ENCODE assay signal across 9 mouse cellular contexts in genomic region chr11:78832816-78833314, GRCm38 (mm10). TPM values are rescaled to one million over a fixed set of nuclear protein-coding genes. Genes with fewer than 3 reads are reported as not detected.
DNase-seq lines count a peak whose midpoint lies in the region; ATAC-seq and TF ChIP-seq lines count a peak whose summit lies in the region.
"Had no signal": no experiment of that assay in that cellular context is flagged by ENCODE, and none has a peak within 500 bp of the region (broad histone marks: within the 10 kb centered on the region; RNA-seq: fewer than 3 reads in every experiment).

No protein-coding gene starts in this region.

- ATAC-seq in forebrain, embryonic 12.5 days (ENCODE audit: low FRiP score) = no peak
- peak; percentile 41 for ATAC-seq in megakaryocyte, adult 5-6 weeks (ENCODE audit: poor library complexity, severe bottlenecking)
- no peak for ATAC-seq in midbrain, embryonic 11.5 days (ENCODE audit: low FRiP score)

- no peak overlapping the region for H3K4me2 ChIP-seq in forebrain, embryonic 12.5 days
- no peak overlapping the region for H3K4me2 ChIP-seq in midbrain, embryonic 11.5 days
- H3K4me2 ChIP-seq: neural tube, embryonic 12.5 days had no signal

- H3K27me3 ChIP-seq in forebrain, embryonic 10.5 days (ENCODE audit: poor library complexity, severe bottlenecking) = peaks cover 6% of the 10 kb centered on the region; the same call in 1 of the 2 replicates
- no peaks in the 10 kb centered on the region for H3K27me3 ChIP-seq in forebrain, embryonic 12.5 days
- no peaks in the 10 kb centered on the region for H3K27me3 ChIP-seq in heart, adult 2 months (ENCODE audit: control insufficient read depth, insufficient read depth, low read length)
- H3K27me3 ChIP-seq in midbrain, embryonic 11.5 days (ENCODE audit: control insufficient read depth, insufficient read depth, low read length) = no peaks in the 10 kb centered on the region
- H3K27me3 ChIP-seq: neural tube, embryonic 12.5 days had no signal

- H3K79me2 ChIP-seq in heart, adult 2 months (replicated peaks; ENCODE audit: control insufficient read depth, insufficient read depth, low read length) = no peaks in the 10 kb centered on the region

- H3K4me3 ChIP-seq in forebrain, embryonic 10.5 days = no peak overlapping the region
- H3K4me3 ChIP-seq in forebrain, embryonic 12.5 days (replicated peaks) = no peak overlapping the region
- H3K4me3 ChIP-seq in heart, adult 2 months = no peak overlapping the region
- H3K4me3 ChIP-seq in midbrain, embryonic 11.5 days (ENCODE audit: low read depth, low read length) = no peak overlapping the region
- H3K4me3 ChIP-seq: neural tube, embryonic 12.5 days had no signal

- intact Hi-C loops in heart, adult 2 months (cut with DNase I) = no loop called here

- 0 out of 2 replicates have a peak overlapping the region, but pooled peaks have one; percentile 21 for H3K27ac ChIP-seq in forebrain, embryonic 10.5 days
- no peak overlapping the region for H3K27ac ChIP-seq in forebrain, embryonic 12.5 days
- no peak overlapping the region; the same call in 1 of the 2 replicates for H3K27ac ChIP-seq in heart, adult 2 months
- no peak overlapping the region; the same call in 1 of the 2 replicates for H3K27ac ChIP-seq in midbrain, embryonic 11.5 days (ENCODE audit: low read depth, low read length)
- H3K27ac ChIP-seq: neural tube, embryonic 12.5 days had no signal

- no peaks in the 10 kb centered on the region for H3K36me3 ChIP-seq in forebrain, embryonic 10.5 days (replicated peaks)
- H3K36me3 ChIP-seq in forebrain, embryonic 12.5 days (replicated peaks) = no peaks in the 10 kb centered on the region
- no peaks in the 10 kb centered on the region for H3K36me3 ChIP-seq in heart, adult 2 months (ENCODE audit: control insufficient read depth, insufficient read depth, low read length)
- no peaks in the 10 kb centered on the region for H3K36me3 ChIP-seq in midbrain, embryonic 11.5 days (ENCODE audit: control insufficient read depth, insufficient read depth, low read length)
- H3K36me3 ChIP-seq: neural tube, embryonic 12.5 days had no signal

- peak; percentile 53; the same call in 1 of the 2 replicates for TF ChIP-seq EP300 in heart, adult 2 months (IDR thresholded peaks at IDR 0.05; ENCODE audit: insufficient read depth, low read depth, low read length)

- no peak for TF ChIP-seq CTCF in heart, adult 2 months (IDR thresholded peaks at IDR 0.05)

- H3K4me1 ChIP-seq in forebrain, embryonic 10.5 days = peaks cover 51% of the 10 kb centered on the region
- peaks cover 10% of the 10 kb centered on the region for H3K4me1 ChIP-seq in forebrain, embryonic 12.5 days
- peaks cover 7% of the 10 kb centered on the region for H3K4me1 ChIP-seq in heart, adult 2 months (ENCODE audit: control insufficient read depth, insufficient read depth, low read length)
- H3K4me1 ChIP-seq in midbrain, embryonic 11.5 days (ENCODE audit: control insufficient read depth, insufficient read depth, low read length) = peaks cover 11% of the 10 kb centered on the region

- DNase-seq in forebrain, embryonic 10.5 days (ENCODE audit: extremely low spot score, low spot score) = no peak
- DNase-seq in adrenal gland, adult 18-20 months (ENCODE audit: low spot score in 2 of 2) = peak; percentile 60
- DNase-seq in heart, adult 2 months = peak; percentile 68 to 76
- DNase-seq in kidney, postnatal 14 days = peak; percentile 51
- no peak for DNase-seq in midbrain, embryonic 11.5 days (ENCODE audit: low spot score, missing footprints)
- no peak for DNase-seq in layer of hippocampus, postnatal 36 days

- H3K9me3 ChIP-seq in forebrain, embryonic 10.5 days = no peaks in the 10 kb centered on the region
- no peaks in the 10 kb centered on the region for H3K9me3 ChIP-seq in forebrain, embryonic 12.5 days
- no peaks in the 10 kb centered on the region for H3K9me3 ChIP-seq in midbrain, embryonic 11.5 days (ENCODE audit: control insufficient read depth, low read length)
- H3K9me3 ChIP-seq: neural tube, embryonic 12.5 days had no signal

- no peak overlapping the region for H3K9ac ChIP-seq in forebrain, embryonic 12.5 days
- no peak overlapping the region for H3K9ac ChIP-seq in heart, adult 2 months (ENCODE audit: low read depth, low read length)
- H3K9ac ChIP-seq in midbrain, embryonic 11.5 days (ENCODE audit: low read length) = no peak overlapping the region
- H3K9ac ChIP-seq: neural tube, embryonic 12.5 days had no signal

- 82% methylated on average over 13 of the region's 13 CpGs for WGBS in forebrain, embryonic 10.5 days
- 83% methylated on average over 13 of the region's 13 CpGs for WGBS in forebrain, embryonic 12.5 days
- 10% methylated on average over 13 of the region's 13 CpGs for WGBS in heart, adult 2 months
- WGBS in midbrain, embryonic 11.5 days = 77% methylated on average over 13 of the region's 13 CpGs

- TF ChIP-seq POLR2A in heart, adult 2 months (IDR thresholded peaks at IDR 0.05; ENCODE audit: insufficient read depth, low read depth, low read length) = peak; percentile 40; the same call in 1 of the 2 replicates

RNA-seq across cellular contexts. Expression of gene Lyrm9, which starts 6.5 kb away (rescaled TPM):
- polyA plus RNA-seq in forebrain, embryonic 10.5 days (2016; fragmentation: Nextera tagmentation; extraction: Ambion mirVana) = 23.4 and 26.2 TPM in 2 replicates
- polyA plus RNA-seq in forebrain, embryonic 12.5 days (2016; fragmentation: Nextera tagmentation; extraction: Ambion mirVana) = 24.8 and 26.0 TPM in 2 replicates
- total RNA-seq in adrenal gland, adult 18-20 months (2021) = 10 to 100 TPM; 26.4 to 36.8 TPM
- total RNA-seq in heart, adult 2 months (2021) = 10 to 100 TPM; 35.4 to 37.1 TPM
- polyA plus RNA-seq in heart, adult 2 months (2012; rRNA removed) = 40.4 and 45.3 TPM in 2 replicates
- 1.4 and 6.4 TPM in 2 replicates for total RNA-seq in megakaryocyte, adult 5-6 weeks (2015)
- total RNA-seq in megakaryocyte, adult 5-6 weeks (2017) = 29.1 and 31.6 TPM in 2 replicates
- 15.4 and 15.9 TPM in 2 replicates for polyA plus RNA-seq in midbrain, embryonic 11.5 days (2014; fragmentation: Nextera tagmentation; extraction: Ambion mirVana)
- total RNA-seq in layer of hippocampus, postnatal 36 days (2021) = 10 to 100 TPM; 14.9 to 22.3 TPM

Comparison
In these comparisons a context has a peak if more than half of its experiments do, and no peak if none do; other contexts are left out.
1. DNase-seq: peak in adrenal gland, adult 18-20 months (2 of 2), heart, adult 2 months (2 of 2) and kidney, postnatal 14 days (single experiment); none in forebrain, embryonic 10.5 days (single experiment), midbrain, embryonic 11.5 days (single experiment) and layer of hippocampus, postnatal 36 days (0 of 2).